Mouse (Mus musculus): ENCODE results near the gene Arhgap35.
"Not testable (repeated sequence)": the region's sequence is repeated elsewhere in the genome, so short reads cannot be mapped to it uniquely, and the experiment has no call there.

The Arhgap35 gene

DNA sequence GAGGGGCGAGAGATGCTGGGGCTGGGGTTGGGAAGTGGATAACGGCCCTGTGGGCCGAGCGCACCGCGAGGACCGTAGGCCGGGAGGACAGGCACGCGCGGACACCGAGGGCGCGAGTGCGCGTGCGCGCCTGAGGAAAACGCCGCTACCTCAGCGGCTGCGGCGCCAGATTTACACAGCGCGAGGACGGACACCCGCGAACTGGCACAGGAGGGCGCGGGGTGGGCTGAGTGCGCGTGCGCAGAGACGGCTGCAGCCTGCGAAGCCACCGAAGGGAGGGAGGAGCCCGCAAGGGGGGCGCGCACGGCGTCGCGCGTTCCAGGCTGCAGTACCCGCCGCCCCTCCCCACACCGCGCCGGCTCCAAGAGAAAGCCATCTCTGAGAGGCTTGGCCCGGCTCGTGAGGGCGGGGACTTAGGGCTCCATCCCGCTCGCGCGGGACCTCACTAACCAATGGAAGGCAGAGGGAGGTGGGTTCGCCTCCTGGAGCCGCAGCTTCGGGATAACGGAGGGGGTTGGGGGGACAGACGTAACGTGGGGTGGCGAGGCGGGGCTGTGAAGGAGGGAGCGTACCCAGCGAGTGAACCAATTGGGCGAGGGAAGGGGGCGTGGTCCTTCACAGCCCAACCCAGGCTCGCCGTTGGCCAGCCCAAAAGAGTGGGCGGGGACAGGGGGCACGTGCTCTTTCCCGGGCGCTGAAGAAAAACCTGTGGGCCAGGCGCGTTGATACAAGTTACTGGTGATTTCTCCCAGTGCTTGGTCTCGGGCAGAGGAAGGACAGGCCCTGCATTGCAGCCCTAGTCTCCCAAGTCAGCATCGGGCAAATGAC is at the start of gene Arhgap35:
Arhgap35 (minus strand) TSS at position 106 of the 828 bp plus-strand sequence.
- peak; percentile 100 for DNase-seq

DNA sequence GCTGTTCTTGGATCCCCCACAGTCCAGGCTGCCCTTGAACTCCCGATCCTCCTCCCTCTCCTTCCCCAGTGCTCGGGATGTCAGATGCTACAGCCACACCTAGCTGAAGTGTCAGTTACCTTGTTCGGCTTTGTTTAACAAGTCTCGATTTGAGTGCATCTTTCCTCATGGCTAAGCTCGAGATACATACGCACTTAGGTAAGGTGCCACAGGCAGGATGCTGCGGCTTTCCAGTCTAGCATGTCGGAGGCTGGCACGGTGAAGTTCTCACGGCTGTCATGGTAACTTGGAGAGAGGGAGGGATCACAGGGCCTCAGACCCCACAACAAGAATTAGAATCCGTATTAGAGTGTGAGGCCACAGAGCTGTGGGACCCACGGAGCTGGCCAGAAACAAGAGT is 29.5 kb upstream of the Arhgap35 start:
- DNase-seq: no peak

DNA sequence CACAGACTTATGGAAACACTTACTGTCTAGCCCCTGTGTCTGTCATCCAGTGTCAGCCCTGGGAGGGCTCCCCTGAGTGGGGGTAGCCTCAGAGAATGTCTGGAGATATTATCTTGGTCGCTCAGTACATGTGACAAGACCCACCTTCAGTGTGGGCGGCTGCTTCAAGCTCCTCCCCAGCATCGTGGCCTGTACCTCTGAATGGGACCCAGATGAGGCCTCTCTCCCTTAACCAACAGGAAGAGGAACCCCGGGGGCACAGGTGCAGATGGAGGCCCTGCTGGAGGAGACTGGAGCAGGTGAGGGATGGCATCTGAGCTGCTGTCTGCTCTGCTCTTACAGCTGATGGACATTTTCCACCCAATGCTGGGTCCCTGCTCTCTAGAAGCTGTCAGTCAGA is 28.3 kb upstream of the Arhgap35 start:
- not testable (repeated sequence) for DNase-seq

DNA sequence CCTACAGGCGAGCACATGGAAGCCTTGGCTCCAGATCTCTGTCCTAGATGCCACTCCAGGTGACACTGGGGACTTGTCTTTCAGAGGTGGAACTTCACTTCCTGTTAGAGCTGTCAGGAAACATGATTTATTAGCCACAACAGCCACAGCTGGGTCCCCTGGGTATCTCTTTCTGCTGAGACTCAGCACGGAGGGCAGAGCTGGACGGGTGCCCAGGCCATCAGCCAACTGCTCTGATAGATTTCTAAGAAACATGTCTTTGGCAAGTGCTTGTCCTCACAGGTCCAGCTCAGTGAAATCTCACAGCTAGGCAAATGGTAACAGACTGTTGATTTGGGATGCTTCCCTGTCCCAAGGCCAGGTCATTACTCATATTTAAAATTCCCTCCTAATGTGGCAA is 24.2 kb upstream of the Arhgap35 start:
- no peak for DNase-seq

DNA sequence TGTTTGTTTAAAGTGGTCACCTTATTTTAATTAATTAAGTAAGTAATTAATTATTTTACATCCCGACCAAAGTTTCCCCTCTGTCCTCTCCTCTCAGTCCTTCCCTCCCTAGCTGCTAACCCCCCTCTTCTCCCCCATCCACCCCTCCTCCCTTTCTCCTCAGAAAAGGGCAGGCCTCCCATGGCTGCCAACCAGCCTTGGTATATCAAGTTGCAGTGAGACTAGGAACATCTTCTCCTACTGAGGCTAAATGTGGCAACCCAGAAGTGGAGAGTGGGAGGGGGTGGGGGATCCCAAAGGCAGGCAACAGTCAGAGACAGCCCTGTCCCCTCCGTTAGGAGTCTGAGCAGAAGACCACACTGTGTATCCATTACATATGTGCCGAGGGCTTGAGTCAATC is 20.3 kb upstream of the Arhgap35 start:
- DNase-seq: no peak

DNA sequence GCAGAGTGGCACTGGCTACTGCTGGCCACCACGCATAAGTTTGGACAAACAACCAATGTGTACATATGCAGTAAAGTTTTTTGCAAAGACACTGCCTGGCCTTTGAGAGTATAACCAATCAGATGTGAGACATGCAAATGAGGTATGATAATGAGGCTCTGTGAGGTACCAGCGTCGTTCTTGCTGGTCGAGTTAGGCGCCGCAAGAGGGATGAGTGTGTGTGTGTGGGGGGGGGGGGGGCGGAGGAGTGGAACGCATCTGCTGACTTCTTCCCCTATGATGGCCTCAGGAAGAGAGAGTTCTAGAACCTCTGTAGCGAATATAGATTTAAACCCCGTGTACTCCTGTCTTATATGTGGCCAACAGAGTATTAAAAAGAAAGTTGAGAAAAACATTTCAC is 19.1 kb upstream of the Arhgap35 start:
- DNase-seq: not testable (repeated sequence)

DNA sequence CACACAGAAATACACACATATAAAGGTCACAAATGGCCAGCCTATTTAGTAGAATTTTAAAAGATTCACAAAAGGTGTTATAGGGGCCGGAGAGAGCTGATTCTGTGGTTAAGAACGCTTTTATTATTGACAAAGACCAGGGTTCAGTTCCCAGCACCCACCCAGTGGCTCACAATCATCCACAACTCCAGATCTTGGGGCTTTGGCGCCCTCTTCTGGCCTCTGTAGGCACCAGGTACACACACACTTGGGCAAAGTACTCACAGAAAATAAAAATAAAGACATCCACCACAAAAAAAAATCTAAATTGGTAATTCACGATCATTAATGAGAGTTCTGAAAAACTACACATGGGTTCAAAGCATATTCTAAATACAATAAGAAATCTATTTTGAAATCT is 17.1 kb upstream of the Arhgap35 start:
- no peak for DNase-seq

DNA sequence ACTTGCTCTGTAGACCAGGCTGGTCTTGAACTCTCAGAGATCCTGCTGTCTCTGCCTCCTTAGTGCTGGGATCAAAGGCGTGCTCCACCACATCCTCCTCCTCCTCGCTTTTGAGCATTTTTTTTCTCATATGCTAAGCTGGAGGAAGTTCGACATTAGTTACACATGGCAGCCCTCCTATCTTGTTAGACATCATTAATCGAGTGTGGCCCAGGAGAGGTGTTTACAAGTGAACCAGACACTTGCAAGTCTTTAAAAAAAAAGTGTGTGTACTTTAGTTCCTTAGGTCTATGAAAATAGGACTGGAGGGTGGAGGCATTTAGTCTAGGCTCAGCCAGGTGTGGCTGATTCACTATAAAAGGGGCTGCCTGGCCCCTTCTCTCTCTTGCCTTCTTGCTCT is 16.2 kb upstream of the Arhgap35 start:
- DNase-seq: no peak

DNA sequence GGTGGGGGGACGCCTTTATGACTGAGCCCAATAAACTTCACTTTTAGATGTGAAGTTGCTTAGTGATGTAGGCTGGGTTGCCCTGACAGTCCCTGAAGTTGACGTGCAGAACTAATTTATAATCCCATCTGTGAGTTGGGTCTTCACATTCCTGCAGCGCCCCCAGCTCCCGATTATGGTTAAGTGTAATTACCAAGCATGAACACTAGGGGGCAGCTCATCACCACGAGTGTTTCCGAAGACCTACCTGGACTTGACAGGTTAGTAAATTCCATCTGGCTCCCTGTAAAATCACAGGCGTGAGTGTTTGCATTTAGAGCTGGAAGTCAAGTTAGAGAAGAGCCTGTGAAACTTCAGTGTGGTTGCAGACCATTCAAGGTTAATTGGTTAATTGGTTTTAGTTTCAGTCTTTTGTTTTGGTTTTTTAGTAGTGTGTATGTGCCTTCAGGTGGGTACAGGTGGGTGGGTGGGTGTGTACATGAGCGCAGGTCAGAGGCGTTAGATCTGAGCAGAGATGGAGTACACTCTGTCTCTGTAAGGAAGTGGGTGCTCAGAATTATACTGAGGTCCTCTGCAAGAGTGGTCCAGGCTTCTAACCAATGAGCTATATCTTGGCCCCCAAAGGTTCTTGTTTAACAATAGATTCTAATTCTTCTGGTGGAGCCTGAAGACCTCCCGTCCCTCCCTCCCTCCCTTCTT is 15.0 kb upstream of the Arhgap35 start:
- peak; percentile 68 for DNase-seq

DNA sequence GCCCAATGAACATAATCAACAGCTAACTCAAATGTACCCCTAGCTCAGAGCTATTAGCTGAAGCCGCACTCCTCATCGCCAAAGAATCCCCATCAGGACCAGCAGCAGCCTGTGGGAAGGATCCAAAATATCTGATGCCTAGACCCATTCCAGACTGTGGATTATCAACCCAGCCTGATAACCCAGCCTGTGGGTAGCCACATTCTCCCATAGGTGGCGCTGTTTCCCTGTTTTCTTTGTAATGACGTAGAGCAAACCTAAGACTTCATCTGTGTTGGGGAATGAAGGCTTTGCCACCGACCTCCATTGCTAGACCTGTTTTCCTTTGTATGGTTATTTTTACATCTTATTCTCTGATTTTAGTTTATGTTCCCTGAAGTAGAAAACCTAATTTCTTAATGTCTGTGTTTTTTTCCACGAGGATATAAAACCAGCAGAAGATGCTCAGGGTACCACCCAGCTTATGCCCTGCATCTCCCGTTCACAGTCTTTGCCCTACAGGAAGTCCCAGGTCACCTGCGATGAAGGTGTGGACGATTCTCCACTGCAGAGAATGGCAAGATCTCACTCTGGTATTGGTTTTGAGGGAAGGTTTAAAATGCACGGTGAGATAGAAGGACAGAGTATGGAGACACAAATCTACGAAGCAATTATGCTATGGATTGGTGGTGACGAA is 13.4 kb upstream of the Arhgap35 start:
- peak; percentile 61 for DNase-seq

DNA sequence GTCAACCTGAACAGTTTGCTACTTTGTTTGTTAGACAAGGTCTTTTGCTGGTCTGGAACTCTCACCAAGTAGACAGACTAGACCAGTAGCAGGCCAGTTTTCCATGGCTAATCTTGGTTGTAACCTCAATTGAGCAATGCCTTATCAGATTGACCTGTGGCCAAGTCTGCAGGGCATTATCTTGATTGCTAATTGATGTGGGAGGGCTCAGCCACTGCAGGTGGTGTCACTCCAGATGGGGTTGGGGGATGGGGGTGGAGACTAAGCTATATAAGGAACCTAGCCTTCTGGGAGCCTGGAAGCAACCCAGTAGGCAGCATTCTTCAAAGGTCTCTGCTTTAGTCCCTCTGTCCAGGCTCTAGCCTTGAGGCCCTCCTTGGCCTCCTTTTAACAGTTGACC is 8.9 kb upstream of the Arhgap35 start:
- DNase-seq: no peak

DNA sequence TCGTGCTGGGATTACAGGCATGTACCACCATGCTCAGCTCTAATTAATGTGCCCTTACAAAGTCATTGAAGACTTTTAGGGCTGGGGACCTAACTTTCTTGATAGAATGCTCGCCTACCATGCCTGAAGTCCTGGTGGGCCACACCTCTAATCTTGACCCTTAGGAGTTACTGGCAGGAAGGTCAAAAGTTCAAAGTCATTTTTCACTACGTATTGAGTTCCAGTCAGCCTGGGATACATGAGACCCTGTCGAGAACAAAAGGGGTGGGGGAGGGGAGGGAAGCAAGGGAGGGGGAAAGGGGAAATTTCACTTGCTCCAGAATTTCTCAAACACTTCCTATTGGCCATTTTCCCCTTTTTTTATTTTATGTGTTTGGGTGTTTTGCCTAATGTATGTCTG is 8.3 kb upstream of the Arhgap35 start:
- no peak for DNase-seq

DNA sequence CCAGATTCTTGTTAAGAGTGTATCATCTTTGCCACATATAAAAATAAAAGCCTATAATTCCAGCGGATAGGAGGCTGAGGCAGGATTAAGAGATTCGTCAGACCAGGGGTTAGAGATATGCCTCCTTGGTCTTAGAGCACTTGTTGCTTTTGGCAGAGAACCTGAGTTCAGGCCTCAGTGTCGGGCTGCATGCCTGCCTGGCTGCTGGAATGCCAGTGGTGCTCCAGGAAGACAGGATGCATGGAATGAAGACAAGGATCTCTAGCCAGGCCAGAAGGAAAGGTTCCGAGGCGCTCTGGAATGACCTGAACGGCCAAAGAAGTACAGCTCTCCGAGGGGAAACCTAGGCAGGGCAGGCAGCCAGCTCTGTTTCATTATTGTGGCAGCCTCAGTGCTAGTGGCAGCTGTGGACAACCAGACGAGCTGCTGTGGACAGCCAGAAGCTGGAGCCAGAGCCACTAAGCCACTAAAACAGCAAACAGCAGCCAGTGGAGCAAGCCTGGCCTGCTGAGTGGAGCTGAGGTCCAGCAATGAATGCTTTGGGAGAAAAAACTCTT is 6.4 kb upstream of the Arhgap35 start:
- DNase-seq: peak; percentile 5

DNA sequence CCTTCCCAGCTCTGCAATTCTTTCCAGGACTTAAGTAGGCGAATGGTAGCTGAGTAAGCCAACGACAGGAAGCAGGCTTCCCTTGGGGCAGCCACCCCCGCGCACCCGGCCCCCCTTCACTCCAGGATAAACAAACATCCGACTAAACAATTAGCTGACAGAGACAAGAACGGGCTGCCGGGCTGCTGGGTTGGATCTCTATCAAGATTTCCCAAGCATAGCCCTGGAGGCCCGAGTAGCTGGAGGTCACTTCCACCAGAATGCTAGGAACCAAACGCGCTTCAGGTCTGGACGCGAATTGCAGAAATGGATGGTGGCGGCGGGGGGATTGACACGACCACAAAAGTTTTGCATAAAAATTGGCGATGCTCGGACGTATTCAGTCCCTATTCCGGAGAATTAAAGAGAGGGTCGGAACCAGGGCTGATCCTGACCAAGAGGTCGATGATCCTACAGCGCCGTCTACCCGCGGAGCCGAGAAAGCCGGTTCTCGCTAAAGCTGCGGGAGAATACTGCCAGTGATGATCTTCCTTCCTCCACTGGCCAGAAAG is 3.9 kb upstream of the Arhgap35 start:
- DNase-seq: peak; percentile 72

DNA sequence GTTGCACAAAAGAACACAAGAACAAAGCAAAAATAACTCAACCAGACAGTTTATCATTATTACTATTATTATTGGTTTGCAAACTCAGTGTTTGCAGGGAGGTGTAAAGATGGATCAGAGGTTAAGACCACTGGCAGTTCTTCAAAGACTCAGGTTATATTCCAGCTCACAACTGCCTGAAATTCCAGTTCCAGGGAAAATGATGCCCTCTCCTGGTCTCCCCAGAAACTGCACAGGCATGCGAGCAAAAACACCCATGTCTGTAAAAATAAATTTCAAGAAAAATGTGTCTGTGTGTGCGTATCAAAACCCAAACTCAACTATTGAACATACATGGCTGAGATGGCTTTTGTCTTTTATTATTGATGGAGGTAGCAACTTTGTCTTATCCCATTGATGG is 2.3 kb upstream of the Arhgap35 start:
- peak; percentile 77 for DNase-seq

DNA sequence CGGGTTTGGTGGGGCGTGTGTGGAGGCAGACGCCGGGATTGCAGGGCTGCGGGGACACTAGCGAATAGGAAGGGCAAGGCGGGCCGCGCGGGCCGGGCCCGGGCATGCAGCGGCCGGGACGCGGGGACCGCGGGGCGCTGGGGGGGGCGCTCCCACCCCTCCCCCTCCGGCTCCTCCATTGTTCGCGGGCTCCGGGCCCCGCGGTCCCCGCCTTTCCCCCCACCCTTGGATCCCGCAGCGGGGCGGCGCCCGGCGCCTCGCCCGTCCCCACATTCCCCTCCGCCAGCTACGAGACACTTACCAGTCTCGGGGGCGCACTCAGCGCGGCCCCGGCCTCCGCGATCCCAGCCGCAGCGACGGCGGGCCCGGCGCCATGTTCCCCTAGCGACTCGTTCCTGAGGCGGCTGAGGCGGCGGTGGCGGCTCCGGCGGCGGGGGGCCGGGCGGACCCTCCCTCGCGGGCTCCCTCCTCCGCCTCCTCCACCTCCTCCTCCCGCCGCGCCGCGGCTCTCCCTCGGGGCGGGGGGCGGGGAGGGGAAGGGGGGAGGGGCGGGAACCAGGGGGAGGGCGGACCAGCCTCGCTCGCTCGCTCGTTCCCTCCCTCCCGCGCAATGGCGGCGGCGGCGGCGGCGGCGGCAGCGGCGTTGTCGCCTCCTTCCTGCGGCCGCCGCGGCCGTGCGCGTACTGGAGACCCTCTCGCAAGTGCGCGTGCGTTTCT is 464 bp downstream of the Arhgap35 start:
- DNase-seq: peak; percentile 76

DNA sequence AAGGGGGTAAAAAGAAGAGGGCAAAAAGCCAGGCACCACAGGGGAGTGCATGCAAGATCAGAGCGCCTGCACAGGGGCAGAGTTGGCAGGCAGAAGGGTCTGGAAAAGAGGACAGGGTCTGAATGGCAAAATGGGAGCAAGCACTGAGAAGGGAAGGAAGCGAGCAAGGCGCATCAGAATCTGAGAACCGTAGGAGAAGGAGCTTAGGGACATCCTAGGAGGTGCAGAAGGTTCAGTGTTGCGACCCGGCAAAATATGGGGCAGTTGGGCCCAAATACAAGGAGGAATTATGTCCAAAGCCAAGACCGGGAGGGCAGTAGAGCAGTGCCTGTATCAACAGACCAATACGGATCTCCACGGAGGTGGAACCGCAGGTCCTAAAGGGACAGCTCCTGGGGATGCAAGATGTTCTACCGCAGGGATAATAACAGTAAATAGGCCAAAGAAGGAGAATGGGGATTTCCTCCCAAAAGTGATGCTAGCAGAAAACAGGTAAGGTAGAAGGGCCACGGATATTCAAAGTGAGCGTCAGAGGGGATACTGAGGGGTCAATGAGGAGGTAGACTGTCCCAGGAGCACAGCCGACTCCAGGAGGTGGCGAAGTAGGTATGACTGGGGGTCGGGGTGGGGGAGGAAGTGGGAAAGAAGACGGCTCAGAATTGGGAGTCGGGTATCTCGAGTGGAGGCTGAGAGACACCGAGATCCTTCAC is 1.2 kb downstream of the Arhgap35 start:
- DNase-seq: peak; percentile 72

DNA sequence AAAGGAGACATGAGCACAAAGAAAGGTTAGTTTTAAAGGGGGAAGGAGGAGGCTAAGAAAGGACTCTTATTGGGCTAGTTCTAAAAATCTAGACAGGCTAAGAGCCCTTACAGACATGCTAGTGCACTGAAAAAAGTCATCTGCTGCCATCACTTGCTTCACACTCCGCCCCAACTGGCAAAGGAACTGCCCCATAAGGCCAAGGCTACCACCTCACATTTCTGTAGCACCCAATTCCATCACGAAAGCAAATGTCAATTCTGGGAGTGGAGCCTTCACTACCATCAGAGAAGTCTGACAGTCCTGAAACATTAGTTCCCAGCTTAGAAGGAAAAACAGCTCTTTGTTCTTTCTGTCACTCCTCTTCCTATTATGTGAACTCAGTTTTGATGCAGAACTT is 4.4 kb downstream of the Arhgap35 start:
- DNase-seq: no peak

DNA sequence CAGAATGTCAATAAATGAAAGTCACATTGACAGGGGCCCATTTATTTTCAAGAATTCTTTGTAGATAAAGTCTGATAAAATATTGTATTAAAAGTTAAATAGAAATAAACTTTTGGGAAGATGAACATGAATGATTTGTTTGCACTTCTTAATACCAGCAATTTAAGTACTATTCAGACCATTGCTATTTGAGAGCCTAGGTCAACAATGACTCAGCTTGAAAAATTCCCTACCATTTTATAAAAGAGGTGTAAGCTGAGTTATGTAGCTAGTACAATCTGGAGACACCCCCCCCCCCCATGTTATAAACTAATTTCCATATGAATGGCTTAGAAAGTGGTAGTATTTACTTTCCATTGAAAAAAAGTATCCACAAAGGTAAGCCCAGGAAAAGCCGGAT is 5.8 kb downstream of the Arhgap35 start:
- DNase-seq: no peak

DNA sequence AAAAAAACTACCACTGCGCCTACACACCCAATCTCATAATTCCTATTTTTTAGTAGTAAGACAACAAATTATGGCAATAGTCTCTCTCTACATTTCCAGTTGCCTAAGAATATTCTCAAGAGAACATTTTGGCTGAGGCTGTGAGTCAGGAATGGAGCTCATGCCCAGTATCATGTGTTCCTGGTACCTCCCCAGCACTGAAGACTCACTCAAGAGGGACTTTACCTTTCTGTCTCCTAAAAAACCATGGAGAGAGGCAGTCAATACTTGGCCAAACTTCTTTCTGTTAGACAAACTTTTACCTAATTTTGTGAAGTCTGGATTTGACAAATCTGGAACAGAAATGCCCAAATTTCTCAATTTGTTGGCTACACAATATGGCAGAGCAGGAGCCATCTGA is 6.7 kb downstream of the Arhgap35 start:
- DNase-seq: no peak

DNA sequence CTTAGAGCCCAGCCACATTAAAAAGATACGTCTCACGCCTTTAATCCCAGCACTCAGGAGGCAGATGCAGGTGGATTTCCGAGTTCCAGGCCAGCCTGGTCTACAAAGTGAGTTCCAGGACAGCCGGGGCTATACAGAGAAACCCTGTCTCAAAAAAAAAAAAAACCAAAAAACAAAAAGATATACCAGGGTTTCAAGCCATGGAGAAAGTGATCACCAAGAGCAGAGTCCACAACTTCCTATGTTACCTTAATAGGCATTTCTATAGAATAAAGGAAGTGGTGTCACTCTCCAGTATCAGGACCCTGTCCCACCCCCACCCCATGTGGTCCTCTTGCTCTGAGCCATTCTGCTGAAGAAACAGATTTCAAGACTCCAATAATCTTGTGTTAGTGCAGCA is 8.0 kb downstream of the Arhgap35 start:
- not testable (repeated sequence) for DNase-seq

DNA sequence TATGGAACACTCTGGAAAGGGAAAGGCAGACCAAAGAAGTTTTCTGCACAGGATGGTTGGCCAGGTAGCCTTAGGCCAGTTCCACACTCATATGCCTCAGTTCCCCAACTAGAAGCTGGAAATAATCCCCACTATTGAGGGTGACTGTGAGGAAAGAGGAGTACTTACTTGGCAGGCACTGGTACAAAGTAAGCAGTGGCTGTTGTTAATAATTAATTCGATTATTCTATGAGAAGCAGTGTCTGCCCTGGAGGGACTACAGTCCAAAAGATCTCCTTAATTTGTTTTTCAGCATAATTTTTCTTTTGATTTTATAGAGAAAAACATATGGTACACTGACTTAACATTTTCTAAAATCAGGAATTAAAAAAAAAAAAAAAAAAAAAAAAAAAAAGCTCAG is 10.7 kb downstream of the Arhgap35 start:
- DNase-seq: no peak

All from cerebellum, adult 9-10 months (tissue).